Mouse (Mus musculus) neural tube, embryonic 14.5 days (tissue): ENCODE measurements at regions not wholly inside any gene's neighbourhood (a gene's known extent, or its start where the extent isn't known, plus 50 kb on each side); places are given as distances from the start of the nearest gene placed in this dataset.
"Not testable (repeated sequence)": the region's sequence is repeated elsewhere in the genome, so short reads cannot be mapped to it uniquely, and the experiment has no call there.

Source experiments
- ATAC-seq: fragments of 200-750 bp; cut with Nextera tagmentation; 2 replicates; pipeline ENCODE4 v1.8.0; 2017; ENCODE audit warnings: low read depth, mild to moderate bottlenecking, moderate TSS enrichment, moderate library complexity
- H3K27ac ChIP-seq: fragments of 300-500 bp; sonication (generic); 2 replicates; pipeline ENCODE4 v1.5.1; 2014; ENCODE audit warnings: low read depth, mild to moderate bottlenecking, control low read depth, low read length, moderate library complexity, mixed read lengths
- H3K27me3 ChIP-seq: fragments of 300-500 bp; sonication (generic); 2 replicates; pipeline ENCODE4 v1.6.1; 2014; ENCODE audit warnings: low read length; ENCODE audit not compliant: control insufficient read depth, insufficient read depth
- H3K36me3 ChIP-seq: fragments of 300-500 bp; sonication (generic); 2 replicates; pipeline ENCODE4 v1.6.1; 2014; ENCODE audit warnings: low read length, mixed read lengths; ENCODE audit not compliant: control insufficient read depth, insufficient read depth
- H3K4me1 ChIP-seq: fragments of 300-500 bp; sonication (generic); 2 replicates; pipeline ENCODE4 v1.6.1; 2014; ENCODE audit warnings: low read length; ENCODE audit not compliant: control insufficient read depth, insufficient read depth
- H3K4me2 ChIP-seq: fragments of 300-500 bp; sonication (generic); 2 replicates; pipeline ENCODE4 v1.6.1; 2014; ENCODE audit warnings: mild to moderate bottlenecking, low read depth, low read length, control low read depth
- H3K4me3 ChIP-seq: fragments of 300-500 bp; sonication (generic); 2 replicates; pipeline ENCODE4 v1.5.1; 2014; ENCODE audit warnings: low read depth, low read length, control low read depth, mixed read lengths
- H3K9ac ChIP-seq: fragments of 300-500 bp; sonication (generic); replicated peaks from 2 replicates; pipeline ENCODE4 v1.6.1; 2014; ENCODE audit warnings: low read depth, mild to moderate bottlenecking, control low read depth, low read length, mixed read lengths
- H3K9me3 ChIP-seq: fragments of 300-500 bp; sonication (generic); 2 replicates; pipeline ENCODE4 v1.6.1; 2016; ENCODE audit warnings: low read length; ENCODE audit not compliant: control insufficient read depth
- WGBS: fragments of 180-500 bp; shearing (Covaris S2); extraction: QIAGEN DNeasy Blood & Tissue Kit; methylation state at CpG from one replicate; pipeline ENCODE4 v1.1.7; 2014; 5-methylcytosine and 5-hydroxymethylcytosine counted together

- no peaks in the 10 kb centered on the region for H3K27me3 ChIP-seq
- no peak overlapping the region for H3K4me3 ChIP-seq
- no peak overlapping the region for H3K27ac ChIP-seq
- H3K9ac ChIP-seq = no peak overlapping the region
- H3K36me3 ChIP-seq = no peaks in the 10 kb centered on the region
- ATAC-seq = peak; percentile 63
- no peak overlapping the region for H3K4me2 ChIP-seq
- WGBS = 65% methylated on average over 3 of the region's 3 CpGs
- no peaks in the 10 kb centered on the region for H3K4me1 ChIP-seq
- H3K9me3 ChIP-seq = no peaks in the 10 kb centered on the region
Measured at GRCm38 (mm10) chr7:111182319-111182718, 99.5 kb upstream of the Eif4g2 start.

DNA sequence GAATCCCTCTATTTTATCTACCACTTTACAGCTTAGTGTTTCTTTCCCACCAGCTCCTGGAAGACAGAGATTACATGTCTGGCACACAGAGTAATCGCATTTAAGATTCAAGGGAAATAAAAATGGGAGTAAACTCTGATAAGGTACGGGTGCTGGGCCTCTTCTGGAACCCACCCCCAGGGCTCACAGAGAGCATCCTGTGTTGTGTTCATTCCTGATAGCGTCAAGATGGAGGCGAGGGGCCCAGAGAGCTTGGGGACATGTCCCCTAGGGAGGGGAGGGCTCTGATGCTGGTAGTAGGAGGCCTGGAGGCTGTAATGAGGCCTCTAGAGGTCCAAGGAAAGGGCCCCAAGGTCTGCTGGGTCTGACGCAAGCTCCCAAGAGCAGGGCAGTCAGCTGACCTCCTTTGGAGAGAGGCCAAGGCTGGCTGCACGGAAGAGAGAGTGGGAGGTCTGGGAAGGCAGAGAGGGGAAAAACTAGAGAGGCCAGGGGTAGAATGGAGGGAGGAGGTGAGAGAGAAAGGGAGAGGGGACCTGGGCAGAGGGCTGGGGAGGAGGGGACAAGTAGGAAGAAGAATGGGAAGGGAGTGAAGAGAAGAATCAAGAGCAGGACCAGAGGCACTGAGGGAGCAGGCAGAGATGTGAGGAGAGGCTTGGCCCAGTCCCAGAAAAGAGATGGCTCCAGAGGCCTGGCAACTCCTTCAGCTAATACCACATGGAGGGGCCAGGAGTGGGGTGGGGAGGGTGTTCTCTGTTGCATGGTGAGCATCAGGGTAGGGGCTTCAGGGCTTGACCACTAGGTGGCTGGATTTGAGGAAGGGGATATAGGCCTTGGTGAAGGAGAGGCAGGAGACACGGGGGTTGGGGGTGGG, 96.8 kb upstream of the Eif4g2 start:
- Histone ChIP-seq H3K27me3 (no peaks in the 10 kb centered on the region), H3K27ac (no peak overlapping the region), H3K36me3 (no peaks in the 10 kb centered on the region), H3K9me3 (no peaks in the 10 kb centered on the region), H3K4me3 (no peak overlapping the region), H3K9ac (no peak overlapping the region), H3K4me1 (no peaks in the 10 kb centered on the region), H3K4me2 (no peak overlapping the region)
- ATAC-seq = peak; percentile 56; the same call in 1 of the 2 replicates
- WGBS = 56% methylated on average over 7 of the region's 7 CpGs

DNA sequence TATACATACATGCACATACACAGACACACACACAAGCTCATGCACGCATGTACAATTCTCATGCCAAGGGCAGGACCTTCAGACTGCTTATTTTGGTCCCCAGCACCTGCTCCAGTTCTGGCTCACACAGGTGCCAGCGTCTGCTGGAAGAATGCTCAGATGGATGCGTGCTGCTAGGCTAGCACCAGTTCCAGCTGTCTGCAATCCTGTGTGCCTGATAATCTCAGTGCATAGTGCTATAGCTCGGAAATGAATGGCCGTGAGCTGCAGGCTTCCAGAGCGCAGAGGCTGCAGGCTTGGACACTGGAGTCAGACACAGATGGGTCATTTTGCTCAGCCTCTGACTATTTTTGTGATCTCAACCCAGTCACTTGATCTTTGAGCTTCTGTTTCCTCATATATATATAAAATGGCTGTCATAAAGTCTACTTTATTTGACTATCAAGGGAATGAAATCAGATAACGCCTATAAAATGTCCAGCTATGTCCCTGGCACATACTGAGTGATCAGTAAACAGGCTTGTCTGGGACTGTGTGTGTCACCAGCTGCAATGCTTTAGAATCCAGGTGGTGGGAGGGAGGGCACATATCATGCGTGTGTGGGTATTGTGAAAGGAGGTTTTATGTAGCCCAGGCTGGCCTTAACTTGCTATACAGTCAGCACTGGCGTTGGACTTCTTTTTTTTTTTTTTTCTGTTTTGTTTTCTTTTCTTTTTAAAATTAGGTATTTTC, 91.7 kb upstream of the Eif4g2 start:
- Histone ChIP-seq H3K4me3 (no peak overlapping the region), H3K4me1 (no peaks in the 10 kb centered on the region), H3K27me3 (no peaks in the 10 kb centered on the region), H3K36me3 (no peaks in the 10 kb centered on the region), H3K4me2 (no peak overlapping the region), H3K27ac (no peak overlapping the region), H3K9me3 (no peaks in the 10 kb centered on the region), H3K9ac (no peak overlapping the region)
- 85% methylated on average over 9 of the region's 9 CpGs for WGBS
- no peak for ATAC-seq

DNA sequence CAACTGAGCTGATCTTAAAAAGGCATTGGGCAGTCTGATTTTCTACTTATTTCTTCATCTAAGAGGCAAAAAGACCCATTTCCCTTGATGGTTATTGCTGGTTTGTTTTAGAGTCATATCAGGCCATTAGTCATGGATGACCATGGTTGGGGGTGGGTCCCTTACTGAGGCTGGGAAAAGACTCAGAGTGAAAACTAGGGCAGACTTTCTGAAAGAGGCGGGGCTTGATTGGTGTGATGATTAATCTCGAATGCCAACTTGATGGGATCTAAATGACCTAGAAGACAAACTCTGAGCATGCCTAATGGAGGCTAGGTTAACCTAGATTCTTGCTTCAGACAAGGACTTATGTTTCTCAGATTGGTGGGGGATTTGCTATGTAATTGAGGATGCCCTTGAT, 89.2 kb upstream of the Eif4g2 start:
- no peak overlapping the region for H3K4me2 ChIP-seq
- H3K4me3 ChIP-seq = no peak overlapping the region
- no peak overlapping the region for H3K9ac ChIP-seq
- H3K36me3 ChIP-seq = no peaks in the 10 kb centered on the region
- ATAC-seq = no peak
- no peaks in the 10 kb centered on the region for H3K9me3 ChIP-seq
- H3K4me1 ChIP-seq = no peaks in the 10 kb centered on the region
- WGBS = 87% methylated on average over 2 of the region's 2 CpGs
- H3K27me3 ChIP-seq = no peaks in the 10 kb centered on the region
- H3K27ac ChIP-seq = no peak overlapping the region

- H3K9ac ChIP-seq, H3K4me2 ChIP-seq, H3K27ac ChIP-seq, H3K4me3 ChIP-seq, ATAC-seq, H3K4me1 ChIP-seq, H3K9me3 ChIP-seq, H3K36me3 ChIP-seq, H3K27me3 ChIP-seq: not testable (repeated sequence)
- WGBS = 100% methylated on average over 3 of the region's 3 CpGs
Measured at GRCm38 (mm10) chr7:111168546-111169233, 85.9 kb upstream of the Eif4g2 start.

DNA sequence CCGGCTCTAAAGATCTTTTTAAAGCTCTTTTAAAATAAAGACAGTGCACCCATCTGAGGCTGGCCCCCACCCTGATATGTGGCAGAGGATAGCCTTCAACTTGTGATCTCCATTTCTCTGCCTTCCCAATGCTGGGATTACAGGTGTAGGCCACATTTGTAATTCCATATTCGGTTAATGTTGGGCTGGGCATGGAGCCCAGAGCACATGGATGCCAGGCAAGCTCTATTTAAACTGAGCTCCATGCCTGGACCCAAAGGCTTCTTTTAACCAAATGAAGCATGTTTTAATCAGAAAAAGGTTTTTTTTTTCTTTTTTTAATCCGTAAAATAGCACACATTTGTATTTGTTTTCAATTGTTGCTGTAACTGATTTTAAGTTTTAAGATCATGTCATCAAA, 82.2 kb upstream of the Eif4g2 start:
- no peak overlapping the region for H3K27ac ChIP-seq
- H3K36me3 ChIP-seq = no peaks in the 10 kb centered on the region
- no peak overlapping the region for H3K4me2 ChIP-seq
- no peak overlapping the region for H3K9ac ChIP-seq
- H3K4me1 ChIP-seq = no peaks in the 10 kb centered on the region
- ATAC-seq = no peak
- no peaks in the 10 kb centered on the region for H3K27me3 ChIP-seq
- 98% methylated on average over 3 of the region's 3 CpGs for WGBS
- no peak overlapping the region for H3K4me3 ChIP-seq
- H3K9me3 ChIP-seq = no peaks in the 10 kb centered on the region

- no peak overlapping the region for H3K4me2 ChIP-seq
- no peaks in the 10 kb centered on the region for H3K27me3 ChIP-seq
- H3K27ac ChIP-seq = no peak overlapping the region
- no peaks in the 10 kb centered on the region for H3K4me1 ChIP-seq
- H3K9ac ChIP-seq = no peak overlapping the region
- 78% methylated on average over 3 of the region's 3 CpGs for WGBS
- ATAC-seq = no peak
- H3K36me3 ChIP-seq = no peaks in the 10 kb centered on the region
- no peak overlapping the region for H3K4me3 ChIP-seq
- H3K9me3 ChIP-seq = no peaks in the 10 kb centered on the region
Measured at GRCm38 (mm10) chr7:111164276-111164675, 81.4 kb upstream of the Eif4g2 start.

DNA sequence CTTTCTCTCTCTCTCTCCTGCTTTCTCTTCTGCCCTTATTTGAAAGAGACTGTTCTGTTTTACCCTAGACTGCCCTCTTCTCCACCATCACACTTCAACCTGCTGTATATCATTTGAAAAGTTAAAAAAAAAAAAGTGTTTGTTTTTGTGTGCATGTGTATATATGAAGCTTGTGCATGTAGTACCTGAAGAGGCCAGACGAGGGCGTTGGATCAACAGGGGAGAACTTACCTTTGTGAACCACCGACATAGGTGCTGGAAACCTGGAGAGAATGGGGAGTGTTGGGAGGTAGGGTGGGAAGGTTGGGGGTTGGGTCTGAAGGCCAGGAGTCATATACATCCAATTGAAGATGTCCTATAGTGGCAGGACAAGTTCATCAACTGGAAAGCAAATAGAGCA, 81.0 kb upstream of the Eif4g2 start:
- Histone ChIP-seq H3K4me1 (no peaks in the 10 kb centered on the region), H3K27me3 (no peaks in the 10 kb centered on the region), H3K9ac (no peak overlapping the region), H3K36me3 (no peaks in the 10 kb centered on the region), H3K27ac (no peak overlapping the region), H3K9me3 (no peaks in the 10 kb centered on the region), H3K4me2 (no peak overlapping the region), H3K4me3 (no peak overlapping the region)
- 41% methylated on average over 3 of the region's 3 CpGs for WGBS
- no peak for ATAC-seq

GRCm38 (mm10) chr7:111163321-111163720, 80.5 kb upstream of the Eif4g2 start:
- H3K4me3 ChIP-seq = no peak overlapping the region
- H3K27ac ChIP-seq = no peak overlapping the region
- no peaks in the 10 kb centered on the region for H3K4me1 ChIP-seq
- no peaks in the 10 kb centered on the region for H3K27me3 ChIP-seq
- no peaks in the 10 kb centered on the region for H3K36me3 ChIP-seq
- no peak for ATAC-seq
- 71% methylated on average over 8 of the region's 8 CpGs for WGBS
- no peak overlapping the region for H3K9ac ChIP-seq
- H3K9me3 ChIP-seq = no peaks in the 10 kb centered on the region
- no peak overlapping the region for H3K4me2 ChIP-seq
